Mouse (Mus musculus) gastrocnemius, postnatal 25 days (tissue): ENCODE measurements at regions not wholly inside any gene's neighbourhood (a gene's known extent, or its start where the extent isn't known, plus 50 kb on each side); places are given as distances from the start of the nearest gene placed in this dataset.
A peak's percentile ranks its signal among the peaks of the same experiment; 100 is the strongest.

ENCODE experiments used
- DNase-seq: peaks from one replicate; pipeline ENCODE4 v3.0.0; 2022

- no peak for DNase-seq
These were observed 197.7 kb upstream of the Gmds start for GRCm38 (mm10) chr13:32536241-32536640.

- no peak for DNase-seq
These were observed 197.1 kb upstream of the Gmds start for GRCm38 (mm10) chr13:32535602-32536001.

DNA sequence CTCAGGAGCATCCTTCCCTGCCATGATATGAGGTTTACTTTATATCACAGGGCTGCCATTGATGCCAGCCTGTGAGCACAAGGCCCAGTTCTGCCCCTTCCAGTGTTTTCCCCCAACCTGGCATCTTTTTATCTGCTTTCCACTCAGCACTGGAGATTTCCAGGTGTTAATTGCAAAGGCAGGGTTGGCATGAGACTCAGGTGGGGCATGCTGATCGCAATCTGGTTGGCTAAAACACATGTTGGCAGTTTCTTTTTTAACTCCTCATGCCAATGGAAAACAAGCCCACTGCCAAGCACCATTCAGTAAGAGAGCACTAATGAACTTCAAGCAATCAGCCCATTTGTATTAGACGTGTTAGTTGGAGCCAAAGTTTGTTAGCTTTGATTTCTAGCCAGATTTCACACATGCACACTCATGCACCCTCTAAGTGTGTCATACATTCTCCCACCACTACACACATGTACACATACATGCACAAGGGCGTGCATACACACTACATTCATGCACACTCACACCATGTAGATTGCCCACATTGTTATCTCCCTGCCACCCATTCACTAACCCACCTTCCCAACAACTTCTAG, 192.5 kb upstream of the Gmds start:
- DNase-seq: no peak

DNA sequence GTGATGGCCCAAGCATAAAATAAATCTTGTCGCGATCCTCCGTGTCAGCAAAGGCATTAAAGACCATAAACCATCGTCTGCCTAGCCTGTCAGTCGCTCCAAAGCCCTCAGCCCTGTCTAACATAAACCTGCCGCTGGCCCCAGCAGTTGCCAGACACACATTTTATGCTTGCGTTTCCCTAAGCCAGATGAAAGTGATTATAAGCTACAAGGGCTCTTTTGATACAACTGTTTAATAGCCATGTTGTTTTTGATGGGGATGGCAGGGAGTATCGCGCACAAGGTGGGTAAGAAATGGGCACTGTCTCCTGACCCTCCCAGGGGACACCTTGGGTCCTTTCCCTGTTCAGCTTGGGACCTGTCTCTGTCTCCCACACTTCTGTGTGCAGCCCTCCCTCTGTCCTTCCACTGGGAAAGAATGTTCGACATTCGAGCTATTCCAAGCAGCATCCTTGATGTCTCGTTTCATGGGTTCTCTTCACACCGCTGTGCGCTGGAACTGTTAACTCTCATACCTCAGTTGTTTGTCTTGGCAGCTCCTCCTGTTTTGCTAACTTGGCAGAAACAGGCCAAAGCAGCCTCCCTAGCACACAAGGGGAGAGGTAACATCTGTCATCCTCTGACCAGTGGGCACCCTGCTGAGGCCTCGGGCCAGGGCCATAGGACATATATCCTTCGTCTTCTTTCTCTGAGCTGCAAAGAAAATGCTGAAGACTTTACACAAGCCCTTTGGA, 180.2 kb upstream of the Gmds start:
- DNase-seq: no peak

DNA sequence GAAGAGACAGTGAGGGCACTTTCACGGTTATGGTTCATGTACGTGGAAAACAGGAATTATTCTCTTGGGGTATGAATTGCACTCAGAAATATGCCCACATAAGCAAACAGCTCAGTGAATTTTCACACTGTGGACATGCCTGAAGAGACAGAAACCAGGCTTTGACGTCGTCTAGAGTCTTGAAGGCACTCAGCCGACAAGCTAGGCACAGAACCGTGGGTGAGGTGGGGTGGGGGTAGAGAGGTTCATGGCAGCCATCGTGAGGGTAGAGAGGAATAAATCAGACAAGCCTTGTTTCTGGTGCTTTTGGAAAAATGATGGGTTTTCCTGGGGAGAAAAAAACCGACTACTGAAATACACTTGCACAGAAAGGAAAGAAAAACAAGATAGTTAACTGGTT, 179.0 kb upstream of the Gmds start:
- DNase-seq: no peak

GRCm38 (mm10) chr13:32509231-32510023, 170.9 kb upstream of the Gmds start:
- DNase-seq: no peak

GRCm38 (mm10) chr13:32508447-32508846, 169.9 kb upstream of the Gmds start:
- DNase-seq: no peak

GRCm38 (mm10) chr13:32507825-32508224, 169.3 kb upstream of the Gmds start:
- no peak for DNase-seq

DNA sequence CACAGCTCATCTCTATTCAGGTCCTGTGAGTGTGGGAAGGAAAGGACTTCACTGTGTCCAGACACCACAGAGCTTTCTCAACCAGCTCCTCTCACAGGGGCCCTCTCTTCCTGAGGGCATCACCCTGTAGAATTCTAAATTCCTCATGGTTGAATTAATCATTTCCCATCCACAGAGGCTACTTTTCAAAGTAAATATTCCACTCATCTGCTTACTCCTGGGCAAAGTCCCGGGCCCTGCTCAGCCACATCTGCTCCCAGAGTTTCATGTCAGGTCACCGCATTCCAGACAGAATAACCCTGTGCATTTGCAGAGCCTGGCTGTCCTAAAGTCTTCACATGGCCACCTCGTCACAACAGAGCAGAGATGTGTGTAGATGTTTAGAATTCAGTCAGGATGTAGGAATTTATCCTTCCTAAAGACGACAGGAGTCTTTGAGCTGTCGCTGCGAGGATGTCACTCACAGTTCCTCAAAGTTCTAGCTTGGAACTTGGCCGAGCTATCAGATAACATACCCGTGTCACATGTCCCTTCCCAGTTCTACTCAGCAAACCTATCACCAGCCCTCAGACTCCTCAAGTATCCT, 159.8 kb upstream of the Gmds start:
- DNase-seq: no peak

DNA sequence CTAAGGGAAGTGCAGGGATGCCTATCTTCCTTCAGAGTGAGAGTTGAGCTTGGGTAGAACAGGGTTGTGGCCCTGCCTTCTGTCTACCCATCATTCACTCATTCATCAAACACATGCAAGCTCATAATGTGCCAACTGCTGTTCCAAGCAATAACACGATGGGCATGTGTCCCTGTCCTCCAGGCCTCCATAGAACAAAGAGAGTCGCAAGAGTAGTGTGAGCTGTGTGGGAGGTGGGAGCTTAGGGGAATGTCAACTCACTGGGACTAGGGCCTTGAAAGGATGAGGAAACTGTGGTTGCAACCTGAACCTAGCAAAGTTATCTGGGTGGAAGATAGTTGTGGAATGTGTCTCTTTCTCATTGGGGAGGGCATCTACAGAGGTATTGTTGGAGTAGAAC, 157.7 kb upstream of the Gmds start:
- no peak for DNase-seq

DNA sequence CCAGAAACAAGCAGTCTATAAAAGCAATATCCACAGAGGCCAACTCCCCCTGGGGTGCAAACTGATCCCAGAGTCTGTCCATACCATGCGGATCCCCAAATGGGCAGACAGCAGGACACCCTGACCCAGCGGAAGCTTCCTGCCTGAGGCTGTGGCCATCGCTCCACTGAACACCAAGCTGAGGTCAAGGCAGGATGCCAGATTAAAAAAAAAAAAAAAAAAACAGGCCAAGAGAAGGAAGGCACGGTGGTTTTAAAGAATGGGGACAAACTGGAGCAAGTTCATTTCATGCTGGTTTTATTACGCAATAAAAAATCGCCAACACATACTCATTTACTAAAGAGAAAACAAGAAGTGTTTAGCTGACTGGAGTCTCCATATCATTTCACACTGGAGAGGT, 156.5 kb upstream of the Gmds start:
- DNase-seq: no peak

GRCm38 (mm10) chr13:32493806-32494205, 155.3 kb upstream of the Gmds start:
- no peak for DNase-seq

DNA sequence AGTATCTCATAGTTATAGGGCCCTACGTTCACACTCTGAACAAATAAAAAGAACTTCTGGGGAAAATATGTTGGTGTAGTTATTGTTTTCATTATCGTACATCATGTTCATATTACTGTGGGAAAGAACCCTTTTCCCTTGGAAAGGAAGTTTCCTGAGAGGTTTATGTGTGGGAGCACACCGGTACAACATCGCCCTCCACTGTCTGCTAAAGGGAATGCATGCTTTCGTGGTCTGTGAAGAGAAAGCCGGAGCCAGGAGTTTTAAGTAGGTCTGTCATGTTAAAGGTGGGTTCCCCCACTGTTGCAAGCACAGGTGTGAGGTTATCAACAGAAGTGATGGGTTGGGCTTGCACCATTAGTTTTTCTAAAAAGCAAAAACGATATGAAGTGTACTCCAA, 154.8 kb upstream of the Gmds start:
- DNase-seq: peak; percentile 46

DNA sequence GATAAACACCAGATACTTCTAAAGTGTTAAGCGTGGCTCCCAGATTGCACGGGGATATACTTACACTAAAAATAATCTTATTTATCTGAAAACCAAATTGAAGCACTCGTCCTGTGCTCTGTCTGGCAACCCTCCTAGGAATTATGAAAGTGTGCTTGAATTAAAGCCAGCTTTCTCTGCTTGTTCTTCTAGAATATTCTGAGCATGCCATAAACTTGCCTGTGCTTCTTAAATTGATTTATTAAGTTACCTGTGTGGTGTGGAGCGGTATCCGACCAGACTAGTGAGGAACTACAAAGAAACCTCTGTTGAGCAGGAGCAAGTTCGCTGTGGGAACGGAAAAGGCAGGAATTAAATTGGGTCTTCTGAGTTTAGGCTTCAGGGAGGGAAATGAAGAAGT, 154.0 kb upstream of the Gmds start:
- no peak for DNase-seq

- no peak for DNase-seq
These were observed 143.0 kb upstream of the Gmds start for GRCm38 (mm10) chr13:32481444-32482058.

GRCm38 (mm10) chr13:32480029-32480428, 141.5 kb upstream of the Gmds start:
- DNase-seq: no peak

DNA sequence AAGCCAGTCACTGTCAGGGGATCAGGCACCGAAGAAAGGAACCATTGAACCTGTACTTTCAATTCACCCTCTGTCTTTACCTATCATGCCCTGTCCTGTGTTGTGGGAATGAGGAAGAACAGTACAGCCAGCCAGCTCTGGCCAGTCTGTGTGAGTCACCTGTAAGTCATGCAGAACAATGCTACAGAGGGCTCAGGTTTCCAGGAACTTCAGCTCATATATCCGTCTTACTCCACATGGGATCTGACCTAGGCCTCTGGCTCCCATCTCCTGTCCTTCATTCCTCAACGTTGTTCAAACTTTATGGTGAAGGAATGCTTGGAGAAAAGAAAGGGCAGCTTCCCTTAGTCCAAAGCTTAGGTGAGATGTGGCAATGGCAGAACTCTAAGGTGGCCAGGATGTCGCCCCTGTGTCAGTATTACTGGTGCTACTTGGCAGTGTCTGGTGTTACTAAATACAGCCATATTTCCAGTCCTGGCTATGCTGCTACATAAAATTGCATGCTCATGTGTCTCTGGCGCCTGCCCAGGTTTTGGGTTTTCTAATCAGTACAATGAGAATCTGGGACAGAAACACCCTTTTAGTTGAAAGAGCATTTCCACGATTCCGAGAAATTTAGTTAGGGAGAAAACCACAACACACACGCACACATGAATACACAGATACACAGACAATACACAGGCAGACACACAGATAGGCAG, 140.7 kb upstream of the Gmds start:
- DNase-seq: peak; percentile 19

- no peak for DNase-seq
These were observed 127.2 kb upstream of the Gmds start for GRCm38 (mm10) chr13:32465787-32466186.

DNA sequence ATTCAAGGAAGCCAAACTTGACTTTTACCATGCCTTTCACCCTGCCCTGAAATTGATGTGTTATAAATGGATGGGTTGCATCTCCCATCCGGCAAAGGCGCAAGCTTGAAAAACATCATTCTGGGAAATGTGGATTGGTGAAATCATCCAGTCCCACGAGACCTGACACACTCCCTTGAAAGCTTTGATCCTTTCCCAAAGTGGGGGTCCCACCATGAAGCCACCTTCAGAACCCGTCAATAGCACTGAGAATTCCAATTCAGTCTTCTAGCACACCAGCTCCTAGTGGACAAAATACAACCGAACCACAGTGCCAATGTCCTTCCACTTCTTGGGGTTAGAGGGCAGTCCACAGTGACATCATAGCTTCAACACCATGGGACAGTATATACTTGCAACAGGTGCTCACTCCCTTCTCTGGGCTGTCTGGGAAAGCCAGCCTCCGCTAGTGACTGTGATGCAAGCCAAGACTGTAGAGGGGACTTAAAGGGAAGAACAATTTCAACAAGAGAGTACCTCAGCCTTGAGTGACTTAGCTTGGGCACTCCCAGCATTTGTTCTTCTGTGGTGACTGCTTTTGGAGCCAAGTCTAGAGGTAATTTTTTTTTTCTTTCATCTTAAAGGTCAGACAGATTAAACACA, 126.6 kb upstream of the Gmds start:
- DNase-seq: no peak

- no peak for DNase-seq
These were observed 116.0 kb upstream of the Gmds start for GRCm38 (mm10) chr13:32454419-32455146.
